Mouse (Mus musculus) embryonic stem cell, embryonic (primary cell): ENCODE results near the gene Mad2l1bp.

ENCODE experiments used
- CTCF ChIA-PET, 4 experiments: fragments of 300-600 bp in 2 of 4; fragments of 350-600 bp in 2 of 4; sonication (Branson Sonifier 250); formaldehyde crosslinking; loops; one replicate each; lab custom pipeline; 2022; ENCODE audit warnings: inconsistent platforms in 2 of 4; lab: Charles Lee
- POLR2A ChIA-PET, 4 experiments: fragments of 300-600 bp in 2 of 4; fragments of 350-600 bp in 2 of 4; sonication (Branson Sonifier 250); formaldehyde crosslinking; loops; one replicate each; lab custom pipeline; 2022; ENCODE audit warnings: antibody characterized with exemption in 4 of 4, inconsistent platforms in 1 of 4; lab: Charles Lee

The Mad2l1bp gene

DNA sequence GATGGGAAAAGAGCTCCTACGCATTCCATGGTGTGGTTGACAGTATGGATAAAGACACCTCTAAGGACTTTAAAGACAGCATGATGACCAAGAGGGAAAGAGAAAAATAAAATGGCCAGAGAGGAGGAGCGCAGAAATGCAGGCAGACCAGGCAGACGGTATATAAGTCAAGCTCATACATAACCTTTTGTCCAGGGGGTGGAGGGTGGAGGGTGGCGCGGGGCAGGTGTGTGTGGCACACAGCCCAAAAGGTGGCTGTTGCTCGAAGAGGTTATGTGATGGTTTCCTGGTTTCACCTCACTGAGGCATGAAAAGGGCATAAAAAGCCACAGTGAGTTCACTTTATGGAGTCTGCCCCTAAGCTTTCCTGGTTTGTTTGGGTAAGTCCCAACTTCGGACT is 9.2 kb upstream of the Mad2l1bp start:
- ChIA-PET POLR2A (interaction anchor here in 3 of 4 experiments (0.7 to 4.1 kb wide), 12 partner anchors 8 to 190 kb away, joined by 3 to 30 read pairs (median 4); partner anchors contain the start of genes Mad2l1bp (in 2 of the 3) and Rsph9 (in 1 of the 3)), CTCF (interaction anchor here in 2 of 4 experiments (1.0 to 1.1 kb wide), 2 partner anchors 57 to 499 kb away, joined by 3 read pairs; no protein-coding TSS in a partner anchor)

DNA sequence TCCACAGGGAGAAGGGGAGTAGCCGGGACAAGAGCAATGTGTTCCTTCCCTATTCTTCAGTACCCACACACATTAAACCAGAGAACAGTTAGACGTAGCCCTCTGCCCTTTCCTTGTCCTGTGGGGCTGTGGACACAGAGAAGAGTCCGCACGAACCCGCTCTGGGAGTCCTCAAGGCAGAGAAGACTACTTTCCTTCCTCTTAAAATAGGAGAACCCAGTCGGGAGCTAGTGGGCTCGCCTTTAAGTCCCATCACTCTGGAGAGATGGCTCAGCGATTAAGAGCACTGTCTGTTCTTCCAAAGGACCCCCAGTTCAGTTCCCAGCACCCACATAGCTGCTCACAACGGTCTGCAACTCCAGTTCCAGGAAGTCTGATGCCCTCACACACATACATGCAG is 8.4 kb upstream of the Mad2l1bp start:
- POLR2A ChIA-PET, result interaction anchor here in 3 of 4 experiments (0.7 to 4.1 kb wide), 14 partner anchors 8 to 189 kb away, joined by 3 to 30 read pairs (median 6); partner anchors contain the start of genes Mad2l1bp (in 2 of the 3), Rsph9 (in 2 of the 3) and Vegfa (in 1 of the 3)
- CTCF ChIA-PET, result interaction anchor here in 1 of 4 experiments (1.1 kb wide), 1 partner anchor 58 kb away, joined by 3 read pairs; no protein-coding TSS in a partner anchor

DNA sequence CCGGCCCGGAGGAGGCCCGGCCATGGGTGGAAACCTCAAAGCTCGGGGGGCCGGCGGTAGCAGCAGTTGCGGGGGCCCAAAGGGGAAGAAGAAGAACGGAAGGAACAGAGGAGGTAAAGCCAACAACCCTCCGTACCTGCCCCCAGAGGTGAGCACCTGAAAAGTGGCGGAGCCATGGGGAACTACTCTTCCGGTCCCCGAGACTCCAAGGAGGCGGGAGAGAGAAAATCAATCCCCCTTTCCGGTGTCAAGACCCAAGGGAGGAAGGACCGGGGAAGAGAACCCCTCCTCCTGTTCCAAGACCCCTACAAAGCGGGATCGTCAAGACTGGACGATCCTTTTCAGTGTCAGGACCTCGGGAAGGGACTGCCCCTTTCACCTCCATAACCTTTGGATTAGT is 7.8 kb upstream of the Mad2l1bp start:
- ChIA-PET CTCF (interaction anchor here in 3 of 4 experiments (0.6 to 2.2 kb wide), 12 partner anchors 9 to 458 kb away, joined by 3 to 8 read pairs (median 4); partner anchors contain the start of genes 1600014C23Rik (in 1 of the 3), Lrrc73 (in 1 of the 3), Polh (in 1 of the 3) and Rsph9 (in 1 of the 3)), POLR2A (interaction anchor here in 3 of 4 experiments (0.6 to 4.1 kb wide), 40 partner anchors 9 to 729 kb away, joined by 3 to 30 read pairs (median 4); partner anchors contain the start of genes Polh (in 2 of the 3), Rsph9 (in 2 of the 3), Vegfa (in 2 of the 3) and Xpo5 (in 2 of the 3))

DNA sequence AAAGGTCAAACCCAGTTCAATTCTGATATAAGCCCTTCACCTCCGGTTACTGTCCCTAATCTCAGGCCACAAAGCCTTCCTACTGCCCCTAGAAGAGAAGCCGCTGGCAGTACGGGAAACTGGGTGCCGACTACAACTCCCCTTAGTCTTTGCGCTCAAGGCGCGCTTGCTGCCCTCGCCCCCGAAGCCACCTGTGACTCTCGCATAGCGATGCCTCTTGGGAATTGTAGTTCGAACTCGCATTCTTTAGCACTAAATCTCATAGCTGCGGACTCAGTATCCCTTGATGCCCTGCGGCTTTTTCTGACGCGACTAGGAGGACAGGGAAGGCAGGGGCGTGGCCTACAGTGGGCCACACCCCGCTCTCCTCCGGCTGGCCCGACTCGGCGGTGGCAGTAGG is 7.3 kb upstream of the Mad2l1bp start, which contains the start of gene Gtpbp2:
TSS of gene Gtpbp2 (plus strand) at position 347 of the 400 bp plus-strand sequence.
- ChIA-PET POLR2A (interaction anchor here in 3 of 4 experiments (0.5 to 4.1 kb wide), 53 partner anchors 8 to 730 kb away, joined by 3 to 30 read pairs (median 4); partner anchors contain the start of genes Polh (in 2 of the 3), Rsph9 (in 2 of the 3), Vegfa (in 2 of the 3) and Xpo5 (in 2 of the 3)), CTCF (interaction anchor here in 3 of 4 experiments (0.6 to 2.2 kb wide), 13 partner anchors 9 to 457 kb away, joined by 3 to 8 read pairs (median 4); partner anchors contain the start of genes 1600014C23Rik (in 1 of the 3), Lrrc73 (in 1 of the 3), Polh (in 1 of the 3) and Rsph9 (in 1 of the 3))

DNA sequence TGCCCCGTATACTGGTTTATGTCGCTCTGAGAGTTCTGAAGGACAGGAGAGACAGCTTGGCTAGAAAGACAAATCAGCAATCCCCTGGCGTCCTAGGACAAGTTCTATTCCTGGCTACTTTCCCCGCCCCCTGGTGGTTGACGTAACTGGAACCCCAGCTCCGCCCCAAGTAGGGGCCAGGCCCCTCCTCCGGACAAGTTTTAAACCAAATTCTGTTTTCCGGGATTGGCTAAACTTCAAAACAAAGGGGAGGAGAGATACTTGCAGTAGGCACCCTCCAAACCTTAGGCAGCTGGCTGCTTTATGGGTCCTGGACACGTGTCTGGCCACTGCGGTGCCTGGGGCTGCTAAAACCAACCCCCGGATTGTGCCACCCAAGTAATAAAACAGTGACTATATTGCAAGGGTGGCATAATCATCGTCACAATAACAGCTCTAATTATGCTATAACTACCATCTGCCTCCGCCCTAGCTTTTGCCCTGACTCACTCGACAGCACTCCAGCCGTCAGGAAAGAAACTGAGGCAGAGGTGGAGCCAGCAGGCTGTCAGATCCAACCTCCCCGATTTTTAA is 6.8 kb upstream of the Mad2l1bp start:
- ChIA-PET POLR2A (interaction anchor here in 3 of 4 experiments (0.5 to 4.1 kb wide), 54 partner anchors 8 to 730 kb away, joined by 3 to 30 read pairs (median 4); partner anchors contain the start of genes Rsph9 (in 3 of the 3), Polh (in 2 of the 3), Vegfa (in 2 of the 3) and Xpo5 (in 2 of the 3)), CTCF (interaction anchor here (0.6 to 2.2 kb wide), 16 partner anchors 10 to 457 kb away, joined by 3 to 8 read pairs (median 4); partner anchors contain the start of genes 1600014C23Rik (in 1 of the 4), Lrrc73 (in 1 of the 4), Polh (in 1 of the 4) and Rsph9 (in 1 of the 4))

DNA sequence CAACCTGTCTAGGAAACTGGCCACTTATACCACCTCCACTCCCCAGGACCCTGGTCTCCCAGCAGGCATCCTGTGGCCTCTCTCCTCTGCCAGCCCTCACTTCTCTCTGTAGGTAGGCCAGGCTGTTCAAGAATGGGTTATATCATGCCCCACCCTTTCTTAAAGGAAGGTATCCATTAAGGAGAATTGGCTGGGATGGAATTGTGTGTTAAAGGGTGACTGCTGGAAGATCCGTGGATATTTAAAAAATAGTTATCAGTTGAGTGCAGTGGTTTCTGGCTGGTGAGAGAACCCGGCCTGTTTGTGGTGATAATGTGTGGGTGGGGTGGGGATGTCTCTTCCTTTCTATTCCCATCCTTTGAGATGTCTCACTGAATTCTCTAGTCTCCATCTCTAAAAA is 5.9 kb upstream of the Mad2l1bp start:
- ChIA-PET CTCF (interaction anchor here in 1 of 4 experiments (2.2 kb wide), 1 partner anchor 429 kb away, joined by 8 read pairs; no protein-coding TSS in a partner anchor), POLR2A (interaction anchor here in 3 of 4 experiments (0.7 to 4.1 kb wide), 8 partner anchors 13 to 652 kb away, joined by 3 to 30 read pairs (median 6); partner anchors contain the start of genes Rsph9 (in 2 of the 3), 1600014C23Rik (in 1 of the 3) and Aars2 (in 1 of the 3))

DNA sequence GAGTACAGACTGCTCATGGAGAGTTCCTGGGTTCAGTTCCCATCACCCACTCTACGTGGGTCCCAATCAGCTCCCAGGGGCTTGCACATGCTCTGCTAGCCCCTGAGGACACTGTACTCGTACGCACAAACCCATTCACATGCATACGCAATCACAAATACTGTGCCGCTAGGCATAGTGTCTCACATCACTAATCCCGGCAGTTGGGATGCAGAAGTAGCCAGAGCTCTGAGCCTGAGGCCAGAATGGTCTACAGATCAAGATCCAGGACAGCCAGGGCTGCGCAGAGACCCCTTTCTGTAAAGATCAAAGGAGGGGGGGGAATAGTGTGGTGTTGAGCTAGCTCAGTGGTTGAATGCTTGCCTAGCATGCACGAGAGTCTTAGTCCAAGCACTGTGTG is 3.8 kb upstream of the Mad2l1bp start:
- CTCF ChIA-PET, result no interaction called here

DNA sequence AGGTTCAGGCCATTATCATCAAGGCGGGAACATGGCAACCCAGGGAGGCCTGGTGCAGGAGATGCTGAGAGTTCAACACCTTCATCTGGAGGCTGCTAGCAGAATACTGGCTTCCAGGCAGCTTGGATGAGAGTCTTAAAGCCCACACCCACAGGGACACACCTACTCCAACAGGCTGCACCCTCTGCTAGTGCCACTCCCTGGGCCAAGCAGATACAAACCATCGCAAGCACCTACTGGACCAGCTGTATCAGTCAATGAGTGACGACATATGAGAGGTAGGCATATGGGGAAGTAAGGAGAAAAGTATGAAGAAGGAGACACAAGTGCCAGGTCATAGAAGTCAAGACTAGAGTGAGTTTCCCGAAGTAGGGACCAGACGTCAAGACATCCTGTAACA is 3.3 kb upstream of the Mad2l1bp start:
- ChIA-PET POLR2A (interaction anchor here (0.6 to 2.1 kb wide), 10 partner anchors 11 to 1169 kb away, joined by 3 to 10 read pairs (median 3); partner anchors contain the start of genes Rsph9 (in 2 of the 4), Abcc10 (in 1 of the 4), Crip3 (in 1 of the 4) and Mrps18a (in 1 of the 4)), CTCF (no interaction called here)

More for the DNA sequence above, 3.8 kb upstream of the Mad2l1bp start:
- POLR2A ChIA-PET, result interaction anchor here (0.6 to 2.1 kb wide), 10 partner anchors 12 to 1169 kb away, joined by 3 to 10 read pairs (median 3); partner anchors contain the start of genes Rsph9 (in 2 of the 4), Abcc10 (in 1 of the 4), Crip3 (in 1 of the 4) and Mrps18a (in 1 of the 4)

DNA sequence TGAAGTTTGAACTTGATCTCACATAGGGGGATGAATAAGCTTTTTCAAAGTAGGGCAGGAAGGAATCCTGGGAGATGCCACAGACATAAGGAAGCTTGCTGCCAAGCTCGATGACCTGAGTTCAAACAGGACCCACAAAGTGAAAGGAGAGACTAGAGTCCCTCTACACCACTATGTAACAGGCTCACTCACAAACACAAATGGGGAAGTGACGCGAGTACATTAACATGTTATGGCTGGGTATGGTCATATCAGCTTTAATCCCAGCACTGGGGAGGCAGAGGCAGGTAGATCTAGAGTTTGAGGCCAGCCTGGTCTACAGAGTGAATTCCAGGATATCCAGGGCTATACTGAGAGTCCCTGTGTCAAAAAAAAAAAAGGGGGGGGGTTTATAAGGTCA is 983 bp upstream of the Mad2l1bp start:
- ChIA-PET CTCF (interaction anchor here in 1 of 4 experiments (0.7 to 1.8 kb wide), 6 partner anchors 11 to 724 kb away, joined by 3 to 19 read pairs (median 6); partner anchors contain the start of gene Rsph9), POLR2A (interaction anchor here in 2 of 4 experiments (0.6 to 3.3 kb wide), 23 partner anchors 8 to 551 kb away, joined by 3 to 60 read pairs (median 5); partner anchors contain the start of genes Rsph9 (in 2 of the 2), Abcc10 (in 1 of the 2), Lrrc73 (in 1 of the 2) and Mrps18a (in 1 of the 2))

DNA sequence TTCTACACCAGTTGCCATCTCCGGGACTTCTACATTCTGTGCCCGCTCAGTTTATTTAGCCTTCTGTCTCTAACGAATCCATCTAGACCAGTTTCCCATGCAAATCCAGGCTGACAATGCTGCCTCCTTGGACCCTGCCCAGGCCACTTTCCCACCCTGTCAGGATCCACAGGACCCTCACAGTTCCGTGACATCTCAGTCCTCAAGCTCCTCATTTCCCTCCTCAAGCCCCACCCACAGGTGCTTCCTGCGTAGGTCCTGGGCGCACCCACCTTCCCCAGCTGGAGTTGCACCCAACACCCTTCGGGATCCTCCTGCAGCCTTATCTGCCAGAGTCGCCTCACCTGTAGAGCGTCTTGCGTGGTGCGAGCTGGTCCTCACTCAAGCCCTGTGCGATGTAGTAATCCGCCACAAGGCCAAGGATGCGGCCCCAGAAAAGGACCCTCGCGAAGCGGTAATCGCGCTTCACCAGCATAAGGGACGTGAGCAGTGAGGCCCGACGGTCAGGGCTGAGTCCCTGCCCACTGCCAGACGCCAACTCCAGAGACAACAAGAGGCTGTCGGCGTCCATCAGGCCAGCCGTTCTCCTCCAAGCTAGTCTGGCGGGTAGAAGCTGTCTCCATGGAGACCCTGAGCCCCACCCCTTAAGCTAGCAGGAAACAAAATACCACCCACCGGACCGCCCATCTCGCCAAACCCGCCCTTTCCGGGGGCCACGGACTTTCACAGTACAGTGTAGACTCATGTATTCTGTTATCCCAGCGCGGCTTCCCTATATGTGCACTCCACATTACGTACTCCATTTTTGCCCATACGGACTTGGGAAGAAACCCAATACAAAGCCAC is 9.6 kb downstream of the Mad2l1bp start, which contains the start of gene Rsph9:
TSS of gene Rsph9 (minus strand) at position 639 of the 846 bp plus-strand sequence.
- ChIA-PET CTCF (interaction anchor here (0.5 to 3.0 kb wide), 20 partner anchors 9 to 1572 kb away, joined by 3 to 19 read pairs (median 4); partner anchors contain the start of genes Aars2 (in 1 of the 4), Gtpbp2 (in 1 of the 4) and Mad2l1bp (in 1 of the 4)), POLR2A (interaction anchor here (0.5 to 4.6 kb wide), 42 partner anchors 9 to 709 kb away, joined by 3 to 60 read pairs (median 4); partner anchors contain the start of genes Mad2l1bp (in 3 of the 4), Gtpbp2 (in 2 of the 4), Mrps18a (in 2 of the 4) and 1600014C23Rik (in 1 of the 4))

DNA sequence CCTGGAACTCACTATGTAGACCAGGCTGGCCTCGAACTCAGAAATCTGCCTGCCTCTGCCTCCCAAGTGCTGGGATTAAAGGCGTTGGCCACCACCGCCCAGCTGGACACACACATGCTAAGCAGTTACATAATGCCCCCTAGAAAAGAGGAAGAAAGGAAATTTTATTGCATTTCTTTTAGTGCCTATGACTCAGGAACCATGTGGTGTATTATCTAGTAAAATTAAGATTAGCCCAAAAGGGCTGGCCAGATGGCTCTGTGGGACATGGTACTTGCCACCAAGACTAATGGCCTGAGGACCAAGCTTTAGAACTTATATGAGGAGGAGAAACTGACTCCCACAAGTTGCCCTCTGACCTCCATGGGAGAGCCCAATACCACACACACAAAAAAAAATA is 13.5 kb downstream of the Mad2l1bp start:
- ChIA-PET POLR2A (interaction anchor here in 1 of 4 experiments (0.7 kb wide), 1 partner anchor 13 kb away, joined by 3 read pairs; the partner anchor contains the start of gene Mad2l1bp), CTCF (interaction anchor here in 2 of 4 experiments (0.6 to 1.3 kb wide), 2 partner anchors 8 to 102 kb away, joined by 3 to 4 read pairs; no protein-coding TSS in a partner anchor)

DNA sequence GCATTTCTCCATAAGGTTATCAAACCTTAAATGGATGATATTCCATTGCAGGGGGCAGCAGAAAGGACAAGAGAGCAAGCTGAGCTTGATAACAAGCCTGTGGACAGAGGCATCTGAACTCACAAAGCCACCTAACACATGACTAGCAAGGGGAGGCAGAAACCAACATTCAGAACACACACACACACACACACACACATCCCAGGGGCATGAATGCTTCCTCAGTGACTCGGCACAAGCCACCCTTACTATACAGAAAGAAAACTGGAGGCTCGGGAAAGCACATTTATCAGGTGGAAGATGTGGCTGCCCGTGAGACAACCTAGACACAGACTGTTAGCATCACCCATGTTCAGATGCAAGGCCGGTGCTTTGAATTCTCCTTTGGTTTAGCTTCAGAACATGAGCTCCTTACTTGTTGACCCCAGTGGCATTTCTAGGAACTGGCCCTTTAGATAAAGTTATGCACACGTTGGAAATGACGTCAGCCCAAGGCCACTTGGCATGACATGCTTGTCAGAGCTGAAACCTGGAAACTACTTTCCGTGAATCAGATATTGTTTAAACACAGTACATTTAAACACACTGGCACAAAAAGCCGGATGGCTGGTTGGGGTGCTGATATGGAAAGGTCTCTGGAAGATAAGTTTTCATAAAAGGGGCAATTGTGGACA is 14.7 kb downstream of the Mad2l1bp start:
- CTCF ChIA-PET, result no interaction called here

DNA sequence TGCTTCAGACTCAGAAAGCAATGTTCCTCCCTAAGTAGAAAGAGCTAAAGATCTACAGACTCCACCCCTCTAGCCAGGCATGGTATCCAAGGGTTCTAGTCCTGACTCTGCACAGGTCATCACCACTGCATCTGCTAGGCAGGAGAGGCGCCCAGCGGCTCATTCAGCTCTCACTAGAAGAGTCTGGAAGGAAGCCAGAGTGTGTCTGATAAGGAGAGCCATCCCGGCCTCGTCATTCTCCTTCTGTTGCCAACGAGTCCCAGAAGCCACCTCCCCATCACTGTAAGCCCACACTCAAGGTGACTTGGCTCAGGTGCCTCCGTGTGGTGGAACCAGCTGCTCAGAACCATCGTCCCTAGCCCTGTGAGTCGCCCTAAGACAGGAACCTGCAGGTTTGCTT is 20.5 kb downstream of the Mad2l1bp start:
- POLR2A ChIA-PET, result interaction anchor here (0.6 to 3.9 kb wide), 16 partner anchors 10 to 403 kb away, joined by 3 to 20 read pairs (median 5); partner anchors contain the start of genes Rsph9 (in 3 of the 4), Mad2l1bp (in 2 of the 4), 1600014C23Rik (in 1 of the 4) and Gtpbp2 (in 1 of the 4)
- CTCF ChIA-PET, result interaction anchor here (0.5 to 3.1 kb wide), 40 partner anchors 9 to 420 kb away, joined by 3 to 20 read pairs (median 4); partner anchors contain the start of genes Rsph9 (in 3 of the 4), Vegfa (in 2 of the 4), 1600014C23Rik (in 1 of the 4) and Crip3 (in 1 of the 4)

More for the DNA sequence above, 14.7 kb downstream of the Mad2l1bp start:
- POLR2A ChIA-PET, result no interaction called here

DNA sequence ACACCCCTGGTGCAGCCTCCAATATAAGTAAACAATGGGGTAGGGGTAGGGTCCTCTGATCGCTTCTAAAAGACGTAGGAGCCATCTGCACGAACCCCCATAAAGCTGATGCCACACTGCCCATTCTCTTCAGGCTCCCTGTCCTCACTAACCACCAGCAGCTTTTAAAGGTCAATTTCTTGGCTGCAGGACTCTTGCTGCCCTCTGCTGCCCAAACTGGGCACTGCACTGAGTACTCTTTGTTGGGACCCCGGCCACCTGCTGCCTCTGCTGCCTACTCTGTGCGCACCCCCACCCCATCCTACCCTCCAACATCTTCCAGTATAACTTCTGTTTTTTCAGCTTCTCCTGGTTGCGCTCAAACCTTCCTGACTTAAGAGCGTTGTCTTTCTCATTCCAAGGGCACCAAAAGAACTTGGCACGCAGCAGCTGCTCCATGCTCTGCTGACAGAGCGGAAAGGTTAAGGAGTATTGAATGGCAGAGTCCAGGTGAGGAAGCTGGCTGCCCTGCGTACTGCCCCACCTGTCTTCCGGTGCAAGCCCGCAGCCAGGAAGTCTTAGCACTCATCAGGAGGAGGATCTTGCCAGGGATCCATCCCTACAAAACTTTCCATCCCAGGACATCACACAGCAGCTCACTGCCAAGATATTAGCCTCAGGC is 21.2 kb downstream of the Mad2l1bp start:
- ChIA-PET CTCF (interaction anchor here (0.5 to 3.1 kb wide), 67 partner anchors 8 to 451 kb away, joined by 3 to 20 read pairs (median 4); partner anchors contain the start of genes Rsph9 (in 4 of the 4), Vegfa (in 2 of the 4), 1600014C23Rik (in 1 of the 4) and Crip3 (in 1 of the 4)), POLR2A (interaction anchor here (0.6 to 3.9 kb wide), 23 partner anchors 9 to 402 kb away, joined by 3 to 20 read pairs (median 4); partner anchors contain the start of genes Rsph9 (in 3 of the 4), Mad2l1bp (in 2 of the 4), 1600014C23Rik (in 1 of the 4) and Gtpbp2 (in 1 of the 4))
